Mouse (Mus musculus): Measurements from ENCODE around the gene Slc26a11.
A peak's percentile ranks its signal among the peaks of the same experiment; 100 is the strongest.

DNA sequence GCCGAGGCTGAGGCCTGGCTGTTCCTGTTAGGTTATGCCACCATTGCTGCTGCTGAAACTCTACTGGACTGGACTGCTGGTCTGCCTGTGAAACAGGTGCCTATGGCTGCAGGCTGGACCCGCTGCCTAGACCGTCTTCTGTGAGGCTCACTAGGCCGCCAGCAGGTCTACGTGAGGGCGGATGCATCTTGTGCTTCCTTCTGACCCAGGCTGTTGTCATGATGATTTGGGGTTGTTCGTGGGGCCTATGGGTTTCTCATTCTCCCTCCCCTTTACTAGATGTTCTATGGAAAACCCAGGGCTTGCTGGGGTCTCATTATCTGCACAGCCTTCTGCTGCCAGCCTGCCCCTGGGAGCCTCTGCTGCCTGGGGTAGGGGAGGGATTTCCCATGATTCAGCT lies 41.1 kb downstream of the Slc26a11 start:
- peak; percentile 77 for TF ChIP-seq EP300 (IDR thresholded peaks at IDR 0.05; ENCODE audit: insufficient read depth, low read depth, low read length)
- no peak for TF ChIP-seq POLR2A (IDR thresholded peaks at IDR 0.05; ENCODE audit: insufficient read depth, low read length)
- no peak for TF ChIP-seq CTCF (IDR thresholded peaks at IDR 0.05; ENCODE audit: low read depth, low read length)

Data from ES-Bruce4 (cell line).